Mouse (Mus musculus) brown adipose tissue, adult 24 weeks (tissue): ENCODE measurements around the gene Stard10. TPM values are rescaled to one million over a fixed set of nuclear protein-coding genes. Genes with fewer than 3 reads are reported as not detected.

ENCODE experiments used
- H3K27ac ChIP-seq: fragments of 200-500 bp; replicated peaks from 2 replicates; pipeline ENCODE4 v1.5.1; 2012; ENCODE audit warnings: low read depth, mild to moderate bottlenecking, low read length
- H3K4me1 ChIP-seq: fragments of 200-500 bp; 2 replicates; pipeline ENCODE4 v1.6.1; 2012; ENCODE audit warnings: low read length, mixed read lengths; ENCODE audit not compliant: control insufficient read depth, insufficient read depth, insufficient read length
- H3K4me3 ChIP-seq: fragments of 200-500 bp; 2 replicates; pipeline ENCODE4 v1.5.1; 2012; ENCODE audit warnings: low read depth, mild to moderate bottlenecking, low read length, moderate library complexity; ENCODE audit not compliant: insufficient read depth
- polyA plus RNA-seq: library from polyadenylated mRNA; stranded (reverse); fragments of >200 nt; gene quantifications from 2 replicates; pipeline ENCODE4 v1.2.4, GENCODE M21; 2012; ENCODE audit not compliant: missing spikeins, insufficient read depth, insufficient read length

The Stard10 gene
- polyA plus RNA-seq, 1 experiment, result 41.4 TPM

DNA sequence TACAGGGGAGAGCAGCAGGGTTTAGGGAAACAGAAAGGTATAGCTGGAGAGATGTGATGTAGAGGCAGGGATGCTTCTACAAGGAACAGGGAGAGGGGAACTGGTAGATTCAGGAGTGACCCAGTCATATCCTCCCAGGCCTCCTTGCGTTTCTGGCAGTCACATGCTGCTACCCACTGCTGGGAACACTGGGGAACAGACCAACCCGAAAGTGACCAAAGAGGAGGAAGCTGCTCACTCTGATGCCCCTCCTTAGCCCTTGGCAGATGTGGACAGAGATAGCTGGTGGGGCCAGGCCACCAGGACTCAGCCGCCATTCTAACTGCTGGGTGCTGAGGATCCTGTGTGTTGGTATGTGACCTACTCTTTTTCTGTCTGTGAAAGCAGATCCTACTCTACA is 66.9 kb downstream of the Stard10 start:
- peaks cover 24% of the 10 kb centered on the region for H3K4me1 ChIP-seq
- H3K27ac ChIP-seq, result peak overlapping the region; percentile 46; the same call in 1 of the 2 replicates
- no peak overlapping the region for H3K4me3 ChIP-seq

DNA sequence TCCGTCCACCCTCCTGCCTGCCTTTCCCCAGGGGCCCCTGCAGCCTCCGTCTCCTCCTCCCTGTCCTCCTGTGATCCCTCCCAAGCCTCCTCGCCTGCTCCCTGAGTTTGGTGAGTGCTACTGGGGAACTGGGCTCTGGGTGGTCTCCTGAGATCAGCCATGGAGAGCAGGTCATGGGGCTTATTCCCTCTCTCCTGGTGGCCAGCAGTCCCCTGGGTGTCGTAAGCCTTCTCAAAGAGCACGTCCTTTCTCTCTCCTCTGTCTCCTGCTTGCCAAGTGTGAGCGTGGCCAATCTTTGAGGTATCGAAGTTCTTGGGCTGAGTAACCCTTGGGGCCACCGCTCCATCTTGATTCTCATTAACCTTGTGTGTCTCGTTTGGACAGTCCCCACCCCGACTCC is 68.0 kb downstream of the Stard10 start:
- Histone ChIP-seq H3K4me1 (peaks cover 21% of the 10 kb centered on the region), H3K27ac (peak overlapping the region; percentile 14; the same call in 1 of the 2 replicates), H3K4me3 (no peak overlapping the region)

DNA sequence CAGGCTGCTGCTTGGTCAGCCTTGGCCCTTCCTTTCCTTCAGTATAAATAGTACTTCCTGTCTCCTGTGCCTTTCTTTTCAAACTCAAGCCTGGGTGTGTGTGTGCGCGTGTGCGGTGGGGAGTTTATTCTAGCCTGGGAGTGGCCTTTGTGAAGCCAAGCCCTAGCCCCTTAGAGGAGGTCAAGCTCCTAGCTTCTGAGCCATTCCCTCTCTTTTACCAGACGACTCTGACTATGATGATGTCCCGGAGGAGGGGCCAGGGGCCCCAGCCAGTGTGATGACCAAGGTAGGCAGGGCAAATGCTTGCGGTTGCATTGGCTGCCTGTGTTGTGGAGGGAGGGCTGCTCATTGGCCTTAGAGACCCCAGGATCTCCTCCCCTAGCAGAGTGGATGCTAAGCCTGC is 68.4 kb downstream of the Stard10 start:
- Histone ChIP-seq H3K4me1 (peaks cover 20% of the 10 kb centered on the region), H3K27ac (peak overlapping the region; percentile 14; the same call in 1 of the 2 replicates), H3K4me3 (no peak overlapping the region)

DNA sequence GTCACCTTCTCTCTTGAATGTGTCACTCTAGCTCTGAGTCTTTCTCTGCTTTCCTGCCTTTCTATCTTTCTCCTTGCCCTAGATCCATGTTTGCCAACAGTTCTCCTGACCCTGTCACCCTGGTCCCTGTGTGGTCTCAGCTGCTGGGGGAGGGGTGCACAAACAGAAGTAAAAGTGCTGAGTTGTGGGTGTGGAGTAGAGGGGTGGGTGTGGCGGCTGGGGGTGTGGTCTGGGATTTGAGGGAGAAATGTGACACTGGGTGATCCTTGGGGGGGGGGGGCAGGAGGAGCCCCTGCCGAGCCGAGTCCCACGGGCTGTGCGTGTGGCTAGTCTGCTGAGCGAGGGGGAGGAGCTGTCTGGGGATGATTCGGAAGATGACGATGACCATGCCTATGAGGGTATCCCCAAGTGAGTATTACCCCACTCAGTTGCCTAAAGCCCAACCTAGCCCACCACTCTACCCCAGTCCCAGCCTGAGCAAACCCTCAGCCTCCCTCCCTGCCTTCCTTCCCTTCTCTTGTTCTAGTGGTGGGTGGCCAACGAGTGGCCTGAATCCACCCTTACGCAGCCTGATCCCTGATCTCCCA is 69.1 kb downstream of the Stard10 start:
- H3K27ac ChIP-seq, result peak overlapping the region; percentile 14; the same call in 1 of the 2 replicates

DNA sequence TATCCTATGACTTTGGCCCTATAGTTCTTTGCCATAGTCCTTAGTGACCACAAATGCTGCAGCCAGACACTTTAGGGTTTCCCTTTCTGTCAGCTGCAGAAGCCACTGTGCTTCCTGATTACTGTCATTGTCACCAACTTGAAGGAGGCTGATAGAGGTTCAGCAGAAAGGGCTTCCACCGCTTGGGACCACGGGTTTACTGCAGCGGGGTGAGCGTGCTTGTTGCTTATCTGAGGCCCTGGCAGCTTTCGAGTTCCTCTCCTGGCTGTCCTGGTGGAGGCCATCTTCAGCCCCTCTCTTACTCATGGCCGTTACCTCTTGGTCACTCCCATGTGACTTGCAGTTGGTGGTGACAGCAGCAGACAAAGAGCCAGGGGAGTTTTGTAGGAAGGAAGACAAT is 72.4 kb downstream of the Stard10 start:
- peaks cover 16% of the 10 kb centered on the region for H3K4me1 ChIP-seq
- no peak overlapping the region for H3K4me3 ChIP-seq
- H3K27ac ChIP-seq, result no peak overlapping the region

More for the DNA sequence above, 69.1 kb downstream of the Stard10 start:
- no peak overlapping the region for H3K4me3 ChIP-seq
- H3K4me1 ChIP-seq, result peaks cover 20% of the 10 kb centered on the region

DNA sequence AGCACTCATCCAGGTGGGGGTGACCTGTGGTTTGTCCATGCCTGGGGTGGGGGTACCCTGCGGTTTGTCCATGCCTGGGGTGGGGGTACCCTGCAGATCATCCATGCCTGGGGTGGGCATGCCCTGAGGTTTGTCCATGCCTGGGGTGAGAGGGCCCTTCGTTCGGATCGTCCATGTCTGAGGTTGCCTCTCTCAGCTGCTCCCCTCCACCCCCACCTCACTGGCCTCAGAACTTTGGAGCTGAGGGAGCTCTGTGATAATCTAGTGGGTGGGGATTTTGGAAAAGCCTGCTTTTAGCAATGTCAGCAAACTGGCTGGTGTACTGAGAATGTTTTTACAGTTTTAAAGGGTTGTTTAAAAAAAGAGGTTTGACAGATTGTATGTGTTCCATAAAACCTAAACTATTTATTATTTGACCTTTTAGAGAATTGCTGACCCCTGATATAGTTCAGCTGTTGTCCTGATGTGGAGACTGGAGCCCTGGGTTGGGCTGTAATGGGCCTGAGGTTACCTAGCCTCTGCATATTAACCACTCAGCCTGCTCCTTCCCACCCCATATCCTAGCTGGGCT is 75.1 kb downstream of the Stard10 start:
- Histone ChIP-seq H3K4me1 (peaks cover 3% of the 10 kb centered on the region; the same call in 1 of the 2 replicates), H3K27ac (no peak overlapping the region), H3K4me3 (no peak overlapping the region)

DNA sequence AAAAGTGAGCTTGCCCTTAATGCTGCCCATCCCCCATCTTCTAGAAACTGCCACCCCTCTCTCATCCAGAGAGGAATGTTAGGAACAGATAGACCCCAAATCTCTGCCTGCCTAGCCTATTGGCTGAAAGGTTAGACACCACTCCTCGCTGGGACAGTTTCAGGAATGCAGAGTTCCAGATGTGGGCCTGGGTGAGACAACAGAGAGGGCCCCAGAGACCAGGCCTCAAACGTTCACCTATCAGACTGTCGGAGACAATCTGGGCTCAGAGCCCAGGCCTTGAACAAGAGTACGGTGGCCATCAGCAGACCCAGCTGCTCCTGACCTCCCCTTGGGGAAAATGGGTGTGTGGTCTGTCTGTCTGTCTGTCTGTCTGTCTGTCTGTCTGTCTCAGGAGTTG is 76.1 kb downstream of the Stard10 start:
- Histone ChIP-seq H3K27ac (no peak overlapping the region), H3K4me1 (peaks cover 3% of the 10 kb centered on the region; the same call in 1 of the 2 replicates), H3K4me3 (no peak overlapping the region)

DNA sequence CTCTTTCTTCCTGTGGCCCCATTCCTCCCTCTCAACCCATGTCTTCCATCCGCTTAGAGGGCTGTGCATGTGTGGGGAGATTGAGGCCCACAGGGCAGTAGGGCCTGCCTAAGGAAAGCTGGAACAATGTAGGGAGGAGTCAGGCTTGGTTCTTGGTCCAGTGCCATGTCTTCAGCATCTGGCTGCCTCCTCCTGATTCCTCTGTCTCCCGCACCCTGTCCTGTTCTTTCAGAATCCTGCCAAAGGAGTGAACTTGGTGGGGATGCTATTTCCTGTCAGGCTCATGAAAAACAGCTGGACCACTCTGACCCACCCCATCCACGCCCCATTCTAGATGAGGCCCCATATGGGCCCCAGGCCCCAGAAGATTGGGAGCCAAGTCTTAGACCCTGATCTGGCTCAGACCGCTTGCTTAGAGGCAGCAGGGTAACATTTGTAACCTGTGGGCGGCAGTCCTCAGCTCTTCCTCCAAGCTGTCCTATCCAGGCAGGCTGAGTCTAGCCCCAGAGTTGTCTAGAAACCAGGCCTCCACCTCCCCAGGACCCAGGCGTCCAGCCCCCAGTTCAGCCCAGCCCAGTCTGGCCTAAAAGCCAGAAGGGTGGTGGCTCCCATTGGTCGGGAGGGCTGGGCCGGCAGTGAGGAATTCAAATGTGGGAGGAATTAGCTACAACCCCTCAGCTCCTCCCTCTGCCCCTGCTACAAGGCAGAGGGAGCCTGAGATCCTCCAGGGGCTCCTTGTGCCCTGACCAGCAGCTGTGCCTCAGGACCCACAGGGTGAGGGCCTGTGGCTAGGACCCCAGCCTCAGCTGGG is 77.0 kb downstream of the Stard10 start:
- Histone ChIP-seq H3K4me1 (peaks cover 3% of the 10 kb centered on the region; the same call in 1 of the 2 replicates), H3K4me3 (0 out of 2 replicates have a peak overlapping the region, but pooled peaks have one; percentile 15), H3K27ac (peak overlapping the region; percentile 28; the same call in 1 of the 2 replicates)

DNA sequence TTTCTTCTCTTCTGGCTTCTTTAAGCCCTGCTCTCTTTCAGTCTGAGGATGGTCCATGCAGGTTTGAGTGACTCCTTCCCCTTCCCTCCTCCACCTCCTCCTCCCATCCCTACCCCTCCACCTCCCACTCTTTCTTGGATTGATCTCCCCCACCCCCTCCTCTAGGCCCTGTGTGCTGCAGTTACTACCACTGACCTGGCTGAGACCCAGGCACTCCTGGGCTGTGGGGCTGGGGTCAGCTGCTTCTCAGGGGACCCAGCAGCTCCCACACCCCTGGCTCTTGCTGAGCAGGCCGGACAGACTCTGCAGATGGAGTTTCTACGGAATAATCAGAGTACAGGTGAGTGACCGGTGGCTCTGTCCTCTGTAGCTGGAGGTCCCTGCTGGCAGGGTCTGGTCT is 77.7 kb downstream of the Stard10 start:
- Histone ChIP-seq H3K4me3 (peak overlapping the region; percentile 27), H3K27ac (no peak overlapping the region), H3K4me1 (peaks cover 3% of the 10 kb centered on the region; the same call in 1 of the 2 replicates)

DNA sequence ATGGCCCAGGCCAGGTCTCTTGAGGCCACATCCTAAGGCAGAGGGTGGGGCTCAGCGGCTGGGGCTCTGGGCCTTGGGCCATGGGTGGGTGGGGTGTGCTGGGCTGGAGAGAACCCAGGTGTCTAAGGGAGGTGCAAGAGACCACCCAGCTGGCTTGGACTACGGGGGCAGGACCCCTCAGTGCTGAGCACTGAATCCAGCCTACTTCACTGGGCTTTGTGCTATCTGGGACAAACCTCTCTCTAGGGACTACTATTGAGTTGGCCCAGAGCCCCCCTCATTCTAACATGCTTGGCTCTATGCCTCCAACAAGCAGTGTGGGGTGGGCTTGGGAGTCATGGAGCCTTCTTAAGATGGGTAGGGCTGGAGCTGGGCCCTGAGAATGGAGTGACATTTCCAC is 78.6 kb downstream of the Stard10 start:
- no peak overlapping the region for H3K4me3 ChIP-seq
- H3K27ac ChIP-seq, result no peak overlapping the region
- peaks cover 3% of the 10 kb centered on the region; the same call in 1 of the 2 replicates for H3K4me1 ChIP-seq

Other genes with a start within 250 kb of the Stard10 start
- 4.8 and 8.8 TPM in 2 replicates for gene Fchsd2, start 224.2 kb upstream of the Stard10 start, polyA plus RNA-seq
- gene Atg16l2, start 14.8 kb upstream of the Stard10 start, polyA plus RNA-seq, result 2.9 and 7.5 TPM in 2 replicates
- gene Arap1, start 31.0 kb downstream of the Stard10 start, polyA plus RNA-seq, result 23.3 and 25.6 TPM in 2 replicates
- 16.1 TPM in 1 of 2 replicates, not detected in the other for gene Gm45837, start 93.8 kb downstream of the Stard10 start, polyA plus RNA-seq
- 2.6 and 12.2 TPM in 2 replicates for gene Pde2a, start 104.6 kb downstream of the Stard10 start, polyA plus RNA-seq